Mouse (Mus musculus): ENCODE data around the gene Cbarp.

The Cbarp gene

GRCm38 (mm10) chr10:80156752-80157053 is 16.1 kb upstream of the Cbarp start:
- DNase-seq (ENCODE audit: low spot score in 2 of 2), result no peak

GRCm38 (mm10) chr10:80156002-80156751 is 15.5 kb upstream of the Cbarp start:
- DNase-seq (ENCODE audit: low spot score in 2 of 2), result peak in 1 of 2 experiments; percentile 15

GRCm38 (mm10) chr10:80155277-80155676 is 14.6 kb upstream of the Cbarp start:
- DNase-seq (ENCODE audit: low spot score in 2 of 2), result peak in 1 of 2 experiments; percentile 10

GRCm38 (mm10) chr10:80154384-80154783 is 13.7 kb upstream of the Cbarp start:
- DNase-seq (ENCODE audit: low spot score in 2 of 2), result no peak

GRCm38 (mm10) chr10:80153713-80154112 is 13.1 kb upstream of the Cbarp start:
- peak in 1 of 2 experiments; percentile 5 for DNase-seq (ENCODE audit: low spot score in 2 of 2)

- peak in 1 of 2 experiments; percentile 13 for DNase-seq (ENCODE audit: low spot score in 2 of 2)
Observed at GRCm38 (mm10) chr10:80152873-80153260, 12.2 kb upstream of the Cbarp start.

GRCm38 (mm10) chr10:80152071-80152872 is 11.6 kb upstream of the Cbarp start:
- no peak for DNase-seq (ENCODE audit: low spot score in 2 of 2)

- DNase-seq (ENCODE audit: low spot score in 2 of 2), result no peak
Observed at GRCm38 (mm10) chr10:80151211-80152034, 10.8 kb upstream of the Cbarp start.

- no peak for DNase-seq (ENCODE audit: low spot score in 2 of 2)
Observed at GRCm38 (mm10) chr10:80150226-80151210, 9.9 kb upstream of the Cbarp start.

GRCm38 (mm10) chr10:80149291-80150225 is 8.9 kb upstream of the Cbarp start:
- DNase-seq (ENCODE audit: low spot score in 2 of 2), result peak; percentile 98

GRCm38 (mm10) chr10:80148610-80149290 is 8.1 kb upstream of the Cbarp start:
- DNase-seq (ENCODE audit: low spot score in 2 of 2), result peak; percentile 90

- peak in 1 of 2 experiments; percentile 70 for DNase-seq (ENCODE audit: low spot score in 2 of 2)
Observed at GRCm38 (mm10) chr10:80147719-80148601, 7.3 kb upstream of the Cbarp start, which contains the start of gene Midn. TSS of gene Midn (plus strand) at chr10:80148272.

- DNase-seq (ENCODE audit: low spot score in 2 of 2), result no peak
Observed at GRCm38 (mm10) chr10:80147146-80147718, 6.6 kb upstream of the Cbarp start.

- no peak for DNase-seq (ENCODE audit: low spot score in 2 of 2)
Observed at GRCm38 (mm10) chr10:80146568-80147011, 6.0 kb upstream of the Cbarp start.

- no peak for DNase-seq (ENCODE audit: low spot score in 2 of 2)
Observed at GRCm38 (mm10) chr10:80145896-80146295, 5.3 kb upstream of the Cbarp start.

GRCm38 (mm10) chr10:80144864-80145838 is 4.5 kb upstream of the Cbarp start:
- peak in 1 of 2 experiments; percentile 69 for DNase-seq (ENCODE audit: low spot score in 2 of 2)
